Mouse (Mus musculus): ENCODE measurements around the gene Lrrc20. TPM values are rescaled to one million over a fixed set of nuclear protein-coding genes. Genes with fewer than 3 reads are reported as not detected.

The Lrrc20 gene
- polyA plus RNA-seq, 1 experiment, result 10.3 TPM

DNA sequence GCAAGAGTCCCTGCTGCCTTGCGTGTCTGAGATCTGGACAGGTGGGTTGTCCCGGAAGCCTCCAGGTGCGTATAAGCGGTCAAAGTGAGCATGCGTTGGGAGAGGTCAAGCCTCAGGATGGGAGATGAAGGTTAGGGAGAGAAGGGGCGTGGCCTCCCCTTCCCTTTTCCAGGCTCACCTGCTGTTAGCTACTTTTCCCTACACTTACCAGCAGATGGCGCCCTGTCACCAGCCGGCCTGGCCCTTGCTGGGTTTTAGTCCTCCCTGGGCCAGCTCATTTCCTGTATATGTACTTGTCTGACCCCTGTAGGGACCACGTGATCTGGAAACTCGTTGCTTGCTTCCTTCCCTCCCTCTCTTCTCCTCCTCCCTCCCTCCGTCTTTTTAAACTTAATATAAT, 16.4 kb downstream of the Lrrc20 start:
- TF ChIP-seq GATA1 (IDR thresholded peaks at IDR 0.05; ENCODE audit: low read length), result no peak

DNA sequence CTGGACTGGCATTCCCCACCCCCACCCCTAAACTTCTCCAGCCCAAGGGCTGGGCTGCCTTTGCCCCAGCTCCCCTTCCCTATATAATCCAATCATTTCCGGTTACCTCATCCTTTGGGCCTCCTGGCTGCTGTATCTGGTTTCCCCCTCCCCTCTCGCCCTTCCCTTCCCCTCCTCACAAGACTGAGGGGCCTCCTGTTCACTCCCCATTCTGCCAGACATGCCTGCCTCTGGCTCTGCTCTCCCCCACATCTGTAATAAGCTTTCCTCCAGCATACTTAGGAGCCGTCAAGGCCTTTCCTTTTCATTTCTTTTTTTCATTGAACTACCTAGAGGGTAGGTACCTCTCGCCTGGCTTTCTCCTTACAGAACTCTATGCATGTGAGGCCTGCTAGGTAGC, 19.9 kb downstream of the Lrrc20 start:
- no peak for TF ChIP-seq GATA1 (IDR thresholded peaks at IDR 0.05; ENCODE audit: low read length)

DNA sequence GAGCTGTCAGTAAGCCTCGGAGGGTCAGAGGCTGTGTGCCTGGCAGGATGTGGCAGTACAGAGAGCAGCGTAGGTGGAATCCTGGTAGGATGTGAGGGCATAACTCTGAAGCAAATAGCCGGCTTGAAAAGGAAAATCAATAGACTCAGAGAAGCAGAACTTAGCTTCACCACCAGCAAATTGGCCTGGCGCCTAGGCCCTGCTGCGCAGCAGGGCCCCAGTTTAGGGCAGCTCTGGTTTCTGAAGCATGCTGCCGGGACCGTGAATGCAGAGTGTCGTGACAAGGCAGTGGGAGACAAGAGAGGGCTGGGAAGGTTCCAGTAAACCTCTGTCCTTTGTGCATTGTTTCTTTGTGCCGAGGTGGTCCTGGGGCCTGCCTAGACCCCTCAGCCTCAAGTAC, 20.6 kb downstream of the Lrrc20 start:
- TF ChIP-seq GATA1 (IDR thresholded peaks at IDR 0.05; ENCODE audit: low read length), result no peak

DNA sequence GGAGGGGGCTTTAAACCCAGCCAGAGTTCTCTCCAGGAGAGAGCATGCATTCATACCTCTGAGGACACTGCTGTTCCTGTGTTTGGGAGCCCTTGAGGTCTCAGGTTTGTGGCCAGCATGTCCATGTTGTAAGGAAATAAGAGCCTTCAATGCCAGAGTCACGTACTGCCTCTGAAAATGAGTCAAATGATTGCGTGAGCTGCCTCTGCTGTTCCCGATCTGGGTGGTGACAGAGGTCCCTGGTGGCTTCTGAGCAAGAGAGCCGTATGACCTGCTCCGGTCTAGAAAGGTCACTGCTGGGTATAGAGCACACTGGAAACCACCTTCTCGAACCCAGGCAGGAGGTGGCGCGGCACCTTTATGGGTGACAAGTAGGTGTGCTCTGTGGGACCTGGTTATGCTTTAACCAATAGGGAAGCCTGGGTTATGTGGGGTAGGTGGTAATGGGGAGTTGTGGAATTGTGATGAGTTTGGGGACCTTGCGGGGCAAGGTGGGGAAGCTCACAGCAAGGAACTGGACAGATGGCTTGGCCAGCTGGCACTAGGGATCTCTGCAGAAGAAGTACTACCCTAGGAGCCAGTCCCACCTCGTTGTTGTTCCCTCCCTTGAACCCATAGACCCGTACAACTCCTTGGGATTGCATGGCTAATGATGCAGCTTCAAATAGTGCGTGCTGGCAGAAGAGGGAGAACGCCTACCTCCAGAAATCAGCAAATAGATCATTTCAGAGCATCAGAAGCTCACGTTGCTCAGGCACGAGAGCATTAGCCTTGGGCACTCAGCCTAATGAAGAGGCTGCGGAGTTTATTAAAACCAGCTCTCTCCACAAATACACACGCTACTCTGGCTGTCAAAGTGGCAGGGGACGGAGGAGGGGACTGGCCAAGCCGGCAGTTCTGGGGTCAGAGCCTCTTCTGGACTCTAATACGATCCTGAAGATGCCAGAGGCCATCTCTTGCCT, 24.2 kb downstream of the Lrrc20 start:
- TF ChIP-seq GATA1 (IDR thresholded peaks at IDR 0.05; ENCODE audit: low read length), result no peak

DNA sequence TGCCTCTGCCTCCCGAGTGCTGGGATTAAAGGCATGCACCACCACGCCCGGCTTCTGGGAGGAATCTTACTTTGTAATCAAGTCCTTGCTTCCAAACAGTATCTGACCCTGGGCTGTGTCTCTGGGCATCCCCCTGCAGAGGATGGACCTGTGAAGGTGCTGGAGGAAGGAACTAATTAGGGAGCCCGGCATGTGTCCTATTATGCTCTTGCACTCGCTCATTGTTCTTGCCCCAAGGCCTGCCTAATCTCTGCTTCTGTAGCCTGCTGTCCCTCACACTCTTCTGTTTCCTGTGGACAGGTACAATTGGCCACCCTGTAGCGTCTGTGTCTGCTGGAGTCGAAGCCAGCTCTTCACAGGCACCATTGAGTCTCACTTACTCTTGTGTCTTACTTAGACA, 25.2 kb downstream of the Lrrc20 start:
- no peak for TF ChIP-seq GATA1 (IDR thresholded peaks at IDR 0.05; ENCODE audit: low read length)

DNA sequence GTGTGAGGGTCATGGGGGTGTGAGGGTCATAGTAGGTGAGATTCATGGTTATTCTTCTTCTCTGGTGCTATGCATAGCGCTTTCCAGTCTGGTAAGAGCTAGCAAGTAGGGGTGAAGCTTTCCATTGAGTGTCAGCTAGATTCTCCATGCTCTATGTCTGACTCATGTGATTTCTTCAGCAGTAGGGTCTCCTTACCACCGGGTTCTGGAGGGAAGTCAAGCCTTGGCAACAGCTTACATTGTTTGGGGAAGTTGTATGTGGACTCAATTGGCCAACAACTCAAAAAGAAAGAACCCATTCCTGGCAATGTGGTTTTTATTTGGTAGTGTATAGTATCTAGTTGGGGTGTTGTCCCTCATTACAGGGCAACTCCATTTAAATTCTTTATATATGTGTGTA, 28.5 kb downstream of the Lrrc20 start:
- no peak for TF ChIP-seq GATA1 (IDR thresholded peaks at IDR 0.05; ENCODE audit: low read length)

DNA sequence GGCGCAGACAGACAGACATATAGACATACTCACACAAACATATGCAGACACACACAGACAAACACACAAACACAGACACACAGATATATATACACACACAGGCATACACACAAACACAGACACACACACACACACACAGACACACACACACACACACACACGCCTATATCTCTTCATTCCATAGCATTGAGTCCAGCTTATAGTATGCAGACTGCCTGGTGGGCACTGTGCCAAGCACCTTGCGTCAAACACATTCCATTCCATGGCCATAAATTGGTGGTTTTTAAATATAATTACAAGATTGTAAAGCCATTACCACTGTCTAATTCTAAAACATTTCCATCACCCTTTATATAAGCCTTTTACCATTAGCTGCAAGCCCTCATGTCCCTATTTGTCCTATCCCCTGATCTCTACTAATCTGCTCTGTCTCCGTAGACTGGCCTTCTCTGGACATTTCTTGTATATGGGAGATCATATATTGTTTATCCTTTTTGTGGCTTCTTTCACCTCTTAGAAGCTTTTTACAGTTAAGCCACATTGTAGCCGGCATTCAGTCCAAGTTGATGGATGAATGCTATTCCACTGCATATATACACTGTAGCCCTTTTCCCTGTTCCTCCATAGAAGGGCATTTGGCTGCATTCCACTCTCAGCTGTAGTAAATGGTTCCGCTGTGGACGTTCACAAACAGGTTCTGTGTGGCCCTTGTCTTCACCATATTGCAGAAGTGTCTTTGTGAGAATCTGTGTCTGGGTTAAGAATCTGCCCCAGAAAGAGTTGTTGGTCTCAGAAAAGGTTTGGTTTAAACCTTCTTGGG, 31.0 kb downstream of the Lrrc20 start:
- TF ChIP-seq GATA1 (IDR thresholded peaks at IDR 0.05; ENCODE audit: low read length), result no peak

DNA sequence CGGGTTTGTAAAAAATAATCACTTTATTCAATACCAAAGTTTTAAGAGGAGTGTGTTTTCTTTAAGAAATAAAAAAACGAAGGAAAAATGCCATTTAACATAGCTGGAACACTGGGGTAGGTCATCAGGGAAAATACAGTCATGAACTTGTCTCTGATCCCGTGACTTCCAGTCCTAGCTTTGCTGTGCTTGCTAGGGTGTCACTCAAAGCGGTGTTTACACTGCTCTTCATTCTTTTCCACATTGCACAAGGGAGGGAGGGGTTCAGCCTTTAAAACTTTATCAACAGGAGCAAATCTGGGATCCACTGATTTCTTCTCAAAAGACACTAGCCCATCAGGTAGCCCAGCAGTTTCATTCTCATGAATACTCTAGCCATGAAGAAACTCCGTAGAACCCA, 34.3 kb downstream of the Lrrc20 start:
- TF ChIP-seq GATA1 (IDR thresholded peaks at IDR 0.05; ENCODE audit: low read length), result no peak

DNA sequence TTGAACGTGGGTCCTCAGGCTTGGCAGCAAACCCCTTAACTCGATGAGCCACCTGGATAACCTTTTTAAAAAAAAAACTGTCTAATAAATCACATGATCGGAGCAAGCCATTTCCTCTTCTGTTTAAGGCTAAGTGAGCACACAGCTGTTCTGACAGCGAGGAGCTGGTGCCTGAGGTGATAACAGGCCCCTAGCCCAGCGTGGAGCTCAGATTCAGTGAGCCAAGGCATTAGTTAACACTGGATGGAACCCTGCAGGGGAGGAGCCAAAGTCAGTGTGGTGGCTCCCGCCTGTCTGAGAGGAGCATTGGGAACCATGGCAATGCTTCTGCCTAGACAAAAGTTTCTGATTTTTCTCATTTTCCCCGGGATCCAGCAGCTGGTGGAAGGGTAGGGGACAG, 35.2 kb downstream of the Lrrc20 start:
- no peak for TF ChIP-seq GATA1 (IDR thresholded peaks at IDR 0.05; ENCODE audit: low read length)

DNA sequence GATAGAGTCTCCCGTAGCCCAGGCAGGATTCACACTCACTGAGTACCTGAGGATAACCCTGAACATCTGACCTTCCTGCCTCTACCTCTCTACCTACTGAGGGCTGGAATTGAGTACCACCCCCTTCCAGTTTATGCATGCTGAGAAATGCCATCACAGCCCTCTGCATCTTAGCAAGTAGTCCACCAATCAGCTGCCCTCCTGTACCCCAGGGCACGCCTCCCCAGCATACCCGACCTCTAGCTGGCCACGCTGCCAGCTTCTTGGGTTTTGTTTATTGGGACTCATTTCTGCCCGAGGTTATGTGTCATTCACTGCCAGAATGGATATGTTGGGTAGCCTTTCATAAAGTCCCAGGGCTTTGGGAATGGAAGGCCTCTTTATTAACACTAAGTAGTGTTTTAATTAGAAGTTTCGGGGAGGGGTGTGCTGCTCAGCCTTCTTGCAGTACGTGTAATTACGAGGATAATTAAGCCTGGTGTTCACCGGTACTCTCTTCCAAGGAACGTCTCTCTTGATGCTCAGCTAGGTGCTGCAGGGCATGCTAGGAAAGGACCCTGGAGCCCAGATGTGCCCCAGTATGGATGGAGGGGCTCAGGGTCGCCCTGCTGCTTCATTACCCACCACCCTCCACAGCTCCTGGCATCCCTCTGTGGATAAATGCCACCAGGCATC, 36.8 kb downstream of the Lrrc20 start:
- no peak for TF ChIP-seq GATA1 (IDR thresholded peaks at IDR 0.05; ENCODE audit: low read length)

DNA sequence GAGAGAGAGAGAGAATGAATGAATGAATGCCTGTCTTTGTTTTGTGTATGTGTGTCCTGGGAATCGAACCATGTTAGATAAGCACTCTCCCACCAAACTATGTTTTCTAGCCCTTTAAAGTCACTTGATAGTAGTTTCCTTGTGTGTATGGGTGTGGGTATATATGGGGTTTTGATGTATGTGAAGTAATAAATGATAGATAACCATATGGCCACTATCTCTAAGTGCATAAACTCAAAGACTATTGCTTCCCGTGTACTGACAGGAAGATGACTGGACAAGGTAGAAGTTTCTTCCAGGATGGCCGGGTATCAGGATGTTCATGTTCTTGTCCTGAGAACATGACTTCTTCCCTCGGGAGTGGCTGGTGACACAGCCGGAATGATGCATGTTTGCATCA, 41.3 kb downstream of the Lrrc20 start:
- no peak for TF ChIP-seq GATA1 (IDR thresholded peaks at IDR 0.05; ENCODE audit: low read length)

DNA sequence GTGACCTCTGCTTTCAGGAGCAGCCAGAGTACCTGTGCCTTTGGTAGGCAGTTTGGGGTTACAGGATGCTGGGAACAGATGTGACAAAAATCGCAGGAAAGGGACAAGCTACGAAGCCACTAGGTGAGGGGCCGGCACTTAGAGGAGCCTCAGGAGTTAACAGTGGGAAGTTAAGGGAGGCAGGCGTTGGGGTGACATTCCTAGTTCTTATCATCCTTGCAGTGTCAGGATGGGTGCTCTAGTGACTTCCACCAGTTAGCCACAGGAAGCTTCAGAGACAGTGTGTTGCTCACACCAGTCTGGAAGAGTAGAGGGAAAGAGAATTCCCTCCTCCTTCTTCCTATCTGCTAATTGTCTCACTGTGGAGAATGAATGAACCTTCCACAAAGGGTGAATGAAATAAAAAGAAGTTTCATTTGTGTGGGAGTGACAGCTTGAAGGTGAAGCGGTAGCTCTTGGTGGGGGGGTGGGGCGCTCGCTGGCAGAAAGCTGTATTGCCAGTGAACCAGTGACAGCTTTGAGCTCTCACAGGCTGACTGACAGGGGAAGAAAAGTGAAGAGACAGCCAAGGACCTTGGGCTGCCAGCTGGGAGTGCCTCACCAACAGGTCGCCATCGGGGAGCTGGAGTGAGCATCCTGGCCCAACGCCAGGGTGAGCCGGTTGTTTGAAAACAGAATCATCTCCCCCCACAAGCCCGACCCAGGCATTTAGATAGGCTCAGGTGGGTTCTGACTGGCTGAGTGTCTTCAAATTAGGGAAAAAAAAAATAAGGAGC, 41.9 kb downstream of the Lrrc20 start:
- no peak for TF ChIP-seq GATA1 (IDR thresholded peaks at IDR 0.05; ENCODE audit: low read length)

DNA sequence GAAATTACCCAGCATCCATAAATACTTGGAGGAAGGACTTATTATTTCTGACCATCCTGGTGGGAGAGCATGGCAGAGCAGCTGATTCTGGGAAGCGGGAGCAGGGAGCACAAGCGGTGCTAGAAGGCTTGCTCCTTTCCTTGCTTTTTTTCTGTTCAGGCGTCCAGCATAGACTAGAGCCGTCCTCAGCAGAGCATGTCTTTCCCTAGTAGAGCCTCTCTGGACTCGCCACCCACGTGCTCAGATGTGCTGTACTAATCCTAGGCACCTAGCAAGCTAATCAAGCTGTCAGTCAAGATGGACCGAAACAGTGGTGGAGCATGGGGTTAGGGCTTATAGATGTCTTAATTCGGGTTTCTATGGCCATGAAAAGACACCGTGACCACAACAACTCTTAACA, 42.7 kb downstream of the Lrrc20 start:
- TF ChIP-seq GATA1 (IDR thresholded peaks at IDR 0.05; ENCODE audit: low read length), result no peak

DNA sequence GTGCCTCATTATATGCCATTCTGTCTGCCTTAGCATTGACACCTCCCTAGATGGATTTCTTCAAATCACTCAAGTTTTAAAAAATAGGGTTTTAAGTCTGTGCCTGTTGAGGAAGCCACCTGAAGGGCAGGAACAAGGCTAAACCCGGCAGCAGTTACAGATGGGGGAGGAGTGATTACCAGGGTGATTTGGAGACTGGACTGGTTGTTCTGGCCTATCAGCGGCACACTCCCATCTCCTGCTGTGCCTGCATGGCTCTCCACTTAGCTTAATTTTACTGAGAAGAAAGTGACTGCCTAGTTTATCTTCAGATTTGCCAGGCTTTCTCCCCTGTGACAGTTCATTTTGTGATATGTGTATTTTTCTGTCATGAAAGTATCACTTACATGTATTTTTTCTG, 43.9 kb downstream of the Lrrc20 start:
- TF ChIP-seq GATA1 (IDR thresholded peaks at IDR 0.05; ENCODE audit: low read length), result no peak

DNA sequence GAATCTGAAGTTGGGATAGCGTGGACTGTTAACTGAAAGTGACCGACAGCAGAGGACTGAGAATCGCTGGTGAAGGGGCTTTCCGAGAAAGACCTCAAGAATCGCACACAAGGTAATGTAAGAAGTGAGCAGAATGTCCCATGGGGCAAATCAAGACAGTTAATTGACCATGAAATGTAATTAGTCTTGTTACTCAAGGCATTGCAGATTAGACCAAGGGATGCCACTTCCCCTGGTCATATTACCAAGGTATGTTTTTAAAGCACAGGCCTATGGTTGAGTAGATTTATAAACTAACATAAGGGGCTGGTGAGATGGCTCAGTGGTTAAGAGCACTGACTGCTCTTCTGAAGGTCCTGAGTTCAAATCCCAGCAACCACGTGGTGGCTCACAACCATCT, 45.1 kb downstream of the Lrrc20 start:
- no peak for TF ChIP-seq GATA1 (IDR thresholded peaks at IDR 0.05; ENCODE audit: low read length)

Measured in G1E-ER4 (cell line).